ENCODE assay signal across 10 mouse cellular contexts in genomic region chr11:109355771-109356388, GRCm38 (mm10). TPM values are rescaled to one million over a fixed set of nuclear protein-coding genes. Genes with fewer than 3 reads are reported as not detected.
DNase-seq lines count a peak whose midpoint lies in the region; ATAC-seq lines count a peak whose summit lies in the region.
"Had no signal": no experiment of that assay in that cellular context is flagged by ENCODE, and none has a peak within 500 bp of the region (broad histone marks: within the 10 kb centered on the region; RNA-seq: fewer than 3 reads in every experiment).

No protein-coding gene starts in this region.

- H3K36me3 ChIP-seq in forebrain, embryonic 13.5 days (ENCODE audit: poor library complexity, severe bottlenecking): no peaks in the 10 kb centered on the region
- H3K36me3 ChIP-seq in forebrain, embryonic 15.5 days: no peaks in the 10 kb centered on the region
- H3K36me3 ChIP-seq in midbrain, embryonic 10.5 days: no peaks in the 10 kb centered on the region
- no peaks in the 10 kb centered on the region; the same call in 1 of the 2 replicates for H3K36me3 ChIP-seq in midbrain, embryonic 16.5 days (ENCODE audit: control insufficient read depth, insufficient read depth, low read length)
- no peaks in the 10 kb centered on the region for H3K36me3 ChIP-seq in stomach, embryonic 15.5 days

- H3K4me3 ChIP-seq in forebrain, embryonic 13.5 days: no peak overlapping the region
- no peak overlapping the region for H3K4me3 ChIP-seq in forebrain, embryonic 15.5 days
- H3K4me3 ChIP-seq in midbrain, embryonic 10.5 days: no peak overlapping the region
- H3K4me3 ChIP-seq in midbrain, embryonic 16.5 days (ENCODE audit: low read depth, low read length): no peak overlapping the region
- no peak overlapping the region for H3K4me3 ChIP-seq in stomach, embryonic 15.5 days (replicated peaks)

- peaks cover 2% of the 10 kb centered on the region; the same call in 1 of the 2 replicates for H3K27me3 ChIP-seq in forebrain, embryonic 13.5 days
- no peaks in the 10 kb centered on the region for H3K27me3 ChIP-seq in forebrain, embryonic 15.5 days
- H3K27me3 ChIP-seq in midbrain, embryonic 10.5 days (ENCODE audit: low read depth, poor library complexity, severe bottlenecking): peaks cover 10% of the 10 kb centered on the region
- H3K27me3 ChIP-seq in midbrain, embryonic 16.5 days (ENCODE audit: control insufficient read depth, insufficient read depth, low read depth, low read length): no peaks in the 10 kb centered on the region; the same call in 1 of the 2 replicates
- no peaks in the 10 kb centered on the region for H3K27me3 ChIP-seq in stomach, embryonic 15.5 days (replicated peaks)

- no peaks in the 10 kb centered on the region for H3K9me3 ChIP-seq in forebrain, embryonic 13.5 days (replicated peaks)
- H3K9me3 ChIP-seq in forebrain, embryonic 15.5 days: no peaks in the 10 kb centered on the region
- no peaks in the 10 kb centered on the region for H3K9me3 ChIP-seq in midbrain, embryonic 10.5 days (replicated peaks)
- H3K9me3 ChIP-seq in midbrain, embryonic 16.5 days (replicated peaks; ENCODE audit: control insufficient read depth, low read length, poor library complexity, severe bottlenecking): no peaks in the 10 kb centered on the region
- no peaks in the 10 kb centered on the region for H3K9me3 ChIP-seq in stomach, embryonic 15.5 days

- no peak overlapping the region for H3K27ac ChIP-seq in forebrain, embryonic 13.5 days
- no peak overlapping the region for H3K27ac ChIP-seq in forebrain, embryonic 15.5 days (replicated peaks)
- H3K27ac ChIP-seq in midbrain, embryonic 10.5 days (replicated peaks): peak overlapping the region; percentile 33
- no peak overlapping the region for H3K27ac ChIP-seq in midbrain, embryonic 16.5 days (ENCODE audit: low read length)
- peak overlapping the region; percentile 70 for H3K27ac ChIP-seq in stomach, embryonic 15.5 days

- H3K4me1 ChIP-seq in forebrain, embryonic 13.5 days: peaks cover 39% of the 10 kb centered on the region
- H3K4me1 ChIP-seq in forebrain, embryonic 15.5 days: peaks cover 27% of the 10 kb centered on the region
- H3K4me1 ChIP-seq in midbrain, embryonic 10.5 days: peaks cover 37% of the 10 kb centered on the region
- H3K4me1 ChIP-seq in midbrain, embryonic 16.5 days (ENCODE audit: control insufficient read depth, insufficient read depth, low read length): peaks cover 9% of the 10 kb centered on the region; the same call in 1 of the 2 replicates
- H3K4me1 ChIP-seq in stomach, embryonic 15.5 days: peaks cover 33% of the 10 kb centered on the region

- H3K4me2 ChIP-seq in forebrain, embryonic 13.5 days: no peak overlapping the region
- H3K4me2 ChIP-seq in forebrain, embryonic 15.5 days (replicated peaks): no peak overlapping the region
- H3K4me2 ChIP-seq in midbrain, embryonic 16.5 days (ENCODE audit: low read length): no peak overlapping the region
- H3K4me2 ChIP-seq in stomach, embryonic 15.5 days: no peak overlapping the region

- 73% methylated on average over 16 of the region's 16 CpGs for WGBS in forebrain, embryonic 13.5 days
- 64% methylated on average over 16 of the region's 16 CpGs for WGBS in forebrain, embryonic 15.5 days
- WGBS in midbrain, embryonic 10.5 days: 72% methylated on average over 16 of the region's 16 CpGs
- 67% methylated on average over 16 of the region's 16 CpGs for WGBS in midbrain, embryonic 16.5 days
- WGBS in stomach, embryonic 15.5 days: 53% methylated on average over 16 of the region's 16 CpGs

- DNase-seq in midbrain, embryonic 10.5 days (ENCODE audit: low spot score): no peak
- DNase-seq in gastrocnemius, postnatal 36 days: peak; percentile 59 to 67
- DNase-seq in right cerebral cortex, postnatal 36 days (ENCODE audit: low spot score in 2 of 2): no peak
- DNase-seq in right cerebral cortex, adult 2 months (ENCODE audit: low spot score in 2 of 2): no peak

- no peak for ATAC-seq in forebrain, embryonic 13.5 days
- ATAC-seq in forebrain, embryonic 15.5 days (replicated peaks): no peak
- no peak for ATAC-seq in midbrain, embryonic 16.5 days
- ATAC-seq in stomach, embryonic 15.5 days (ENCODE audit: insufficient read depth, low FRiP score, low read depth): no peak

- peak overlapping the region; percentile 16; the same call in 1 of the 2 replicates for H3K9ac ChIP-seq in forebrain, embryonic 13.5 days
- no peak overlapping the region for H3K9ac ChIP-seq in forebrain, embryonic 15.5 days (replicated peaks)
- H3K9ac ChIP-seq in midbrain, embryonic 16.5 days (ENCODE audit: low read depth, low read length): no peak overlapping the region
- H3K9ac ChIP-seq in stomach, embryonic 15.5 days: no peak overlapping the region

- intact Hi-C loops in gastrocnemius, postnatal 36 days (cut with DNase I): no loop called here

RNA-seq across cellular contexts. Expression of gene Gna13, which starts 6.8 kb away (rescaled TPM):
- polyA plus RNA-seq in forebrain, embryonic 13.5 days (2015; fragmentation: Nextera tagmentation; extraction: Ambion mirVana): 16.3 and 16.8 TPM in 2 replicates
- polyA plus RNA-seq in forebrain, embryonic 15.5 days (2015; fragmentation: Nextera tagmentation; extraction: Ambion mirVana): 17.4 and 18.5 TPM in 2 replicates
- 16.9 and 18.8 TPM in 2 replicates for polyA plus RNA-seq in midbrain, embryonic 10.5 days (2016; fragmentation: Nextera tagmentation; extraction: Ambion mirVana)
- polyA plus RNA-seq in midbrain, embryonic 16.5 days (2015; fragmentation: Nextera tagmentation; extraction: Ambion mirVana): 17.6 and 20.5 TPM in 2 replicates
- total RNA-seq in gastrocnemius, postnatal 36 days (2021): 10 to 100 TPM; 21.9 to 22.1 TPM
- 26.6 and 29.0 TPM in 2 replicates for polyA plus RNA-seq in stomach, embryonic 15.5 days (2015; fragmentation: Nextera tagmentation; extraction: Ambion mirVana)

RNA-seq across cellular contexts. Expression of gene 9930022D16Rik, which starts 57.8 kb away (rescaled TPM):
- not detected in 2 replicates for polyA plus RNA-seq in forebrain, embryonic 13.5 days (2015; fragmentation: Nextera tagmentation; extraction: Ambion mirVana)
- polyA plus RNA-seq in forebrain, embryonic 15.5 days (2015; fragmentation: Nextera tagmentation; extraction: Ambion mirVana): not detected in 2 replicates
- polyA plus RNA-seq in midbrain, embryonic 10.5 days (2016; fragmentation: Nextera tagmentation; extraction: Ambion mirVana): not detected in 2 replicates
- not detected in 2 replicates for polyA plus RNA-seq in midbrain, embryonic 16.5 days (2015; fragmentation: Nextera tagmentation; extraction: Ambion mirVana)
- total RNA-seq in gastrocnemius, postnatal 36 days (2021): not detected
- not detected in 2 replicates for polyA plus RNA-seq in stomach, embryonic 15.5 days (2015; fragmentation: Nextera tagmentation; extraction: Ambion mirVana)
- total RNA-seq: granulocyte monocyte progenitor cell, adult 5-6 weeks had no signal
- polyA plus RNA-seq: limb, embryonic 11.5 days had no signal

RNA-seq across cellular contexts. Expression of gene Rgs9, which starts 58.0 kb away (rescaled TPM):
- 3.0 and 3.5 TPM in 2 replicates for polyA plus RNA-seq in forebrain, embryonic 13.5 days (2015; fragmentation: Nextera tagmentation; extraction: Ambion mirVana)
- 5.4 and 6.5 TPM in 2 replicates for polyA plus RNA-seq in forebrain, embryonic 15.5 days (2015; fragmentation: Nextera tagmentation; extraction: Ambion mirVana)
- 1.6 and 2.2 TPM in 2 replicates for polyA plus RNA-seq in midbrain, embryonic 10.5 days (2016; fragmentation: Nextera tagmentation; extraction: Ambion mirVana)
- polyA plus RNA-seq in midbrain, embryonic 16.5 days (2015; fragmentation: Nextera tagmentation; extraction: Ambion mirVana): 17.5 and 18.8 TPM in 2 replicates
- not detected for total RNA-seq in gastrocnemius, postnatal 36 days (2021)
- 2.3 and 2.9 TPM in 2 replicates for polyA plus RNA-seq in stomach, embryonic 15.5 days (2015; fragmentation: Nextera tagmentation; extraction: Ambion mirVana)
- total RNA-seq: granulocyte monocyte progenitor cell, adult 5-6 weeks had no signal

Comparison
In these comparisons a context has a peak if more than half of its experiments do, and no peak if none do; other contexts are left out.
1. H3K27ac ChIP-seq: peak in midbrain, embryonic 10.5 days (single experiment) and stomach, embryonic 15.5 days (single experiment); none in forebrain, embryonic 13.5 days (single experiment), forebrain, embryonic 15.5 days (single experiment) and midbrain, embryonic 16.5 days (single experiment).
2. DNase-seq: peak in gastrocnemius, postnatal 36 days (2 of 2); none in midbrain, embryonic 10.5 days (single experiment), right cerebral cortex, postnatal 36 days (0 of 2) and right cerebral cortex, adult 2 months (0 of 2).